Mouse (Mus musculus) cerebellum, adult 9-10 months (tissue): Measurements from ENCODE around the gene Rps16.

Experiments
- DNase-seq: peaks from one replicate; pipeline ENCODE4 v3.0.0; 2022

The Rps16 gene

GRCm38 (mm10) chr7:28348601-28349000, 1.9 kb upstream of the Rps16 start:
- DNase-seq, result no peak

- DNase-seq, result no peak
These were observed 1.3 kb downstream of the Rps16 start for GRCm38 (mm10) chr7:28351676-28352191.

- DNase-seq, result no peak
These were observed 2.8 kb downstream of the Rps16 start for GRCm38 (mm10) chr7:28353267-28353666.

GRCm38 (mm10) chr7:28354113-28354581, 3.7 kb downstream of the Rps16 start:
- no peak for DNase-seq

GRCm38 (mm10) chr7:28354596-28354995, 4.1 kb downstream of the Rps16 start:
- no peak for DNase-seq

- no peak for DNase-seq
These were observed 4.8 kb downstream of the Rps16 start for GRCm38 (mm10) chr7:28355221-28355620.

GRCm38 (mm10) chr7:28356981-28357380, 6.5 kb downstream of the Rps16 start:
- DNase-seq, result no peak

- no peak for DNase-seq
These were observed 7.5 kb downstream of the Rps16 start for GRCm38 (mm10) chr7:28357984-28358383.

- no peak for DNase-seq
These were observed 8.0 kb downstream of the Rps16 start for GRCm38 (mm10) chr7:28358431-28358830.

GRCm38 (mm10) chr7:28359854-28360253, 9.4 kb downstream of the Rps16 start:
- DNase-seq, result no peak

- DNase-seq, result no peak
These were observed 9.8 kb downstream of the Rps16 start for GRCm38 (mm10) chr7:28360291-28360690.

GRCm38 (mm10) chr7:28361647-28362341, 11.3 kb downstream of the Rps16 start:
- no peak for DNase-seq

- no peak for DNase-seq
These were observed 12.1 kb downstream of the Rps16 start for GRCm38 (mm10) chr7:28362441-28363060.

GRCm38 (mm10) chr7:28367663-28368275, 17.3 kb downstream of the Rps16 start:
- DNase-seq, result no peak

- no peak for DNase-seq
These were observed 17.9 kb downstream of the Rps16 start for GRCm38 (mm10) chr7:28368276-28368920.

- no peak for DNase-seq
These were observed 19.6 kb downstream of the Rps16 start for GRCm38 (mm10) chr7:28370051-28370450.

- DNase-seq, result no peak
These were observed 20.6 kb downstream of the Rps16 start for GRCm38 (mm10) chr7:28370977-28371513.

GRCm38 (mm10) chr7:28371514-28371989, 21.1 kb downstream of the Rps16 start:
- DNase-seq, result no peak

- DNase-seq, result peak; percentile 95
These were observed 22.0 kb downstream of the Rps16 start, which contains the start of gene Plekhg2 for GRCm38 (mm10) chr7:28372251-28373108. Gene Plekhg2, minus strand, starts transcription at chr7:28372599.

GRCm38 (mm10) chr7:28373131-28373581, 22.7 kb downstream of the Rps16 start:
- peak; percentile 88 for DNase-seq

GRCm38 (mm10) chr7:28373891-28374495, 23.5 kb downstream of the Rps16 start:
- DNase-seq, result no peak
